Mouse (Mus musculus) liver, embryonic 14.5 days (tissue): ENCODE measurements at regions not wholly inside any gene's neighbourhood (a gene's known extent, or its start where the extent isn't known, plus 50 kb on each side); places are given as distances from the start of the nearest gene placed in this dataset.

Experiments
- ATAC-seq: fragments of 200-750 bp; cut with Nextera tagmentation; 2 replicates; pipeline ENCODE4 v1.8.0; 2017; ENCODE audit warnings: moderate number of reproducible peaks, mild to moderate bottlenecking, moderate library complexity; ENCODE audit not compliant: insufficient read depth
- DNase-seq, 3 experiments: peaks; one replicate each; pipeline ENCODE4 v3.0.0-alpha.2; 2012 to 2013; ENCODE audit warnings: low read depth in 3 of 3, low spot score in 3 of 3
- H3K27ac ChIP-seq: fragments of 300-500 bp; sonication (generic); 2 replicates; pipeline ENCODE4 v1.5.1; 2014; ENCODE audit warnings: moderate library complexity, mild to moderate bottlenecking, control low read depth, inconsistent platforms
- H3K27me3 ChIP-seq: fragments of 300-500 bp; sonication (generic); 2 replicates; pipeline ENCODE4 v1.6.1; 2014; ENCODE audit warnings: mild to moderate bottlenecking, low read length, moderate library complexity; ENCODE audit not compliant: control insufficient read depth, insufficient read depth
- H3K36me3 ChIP-seq: fragments of 300-500 bp; sonication (generic); replicated peaks from 2 replicates; pipeline ENCODE4 v1.6.1; 2014; ENCODE audit warnings: low read depth; ENCODE audit not compliant: control insufficient read depth, insufficient read depth
- H3K4me1 ChIP-seq, 2 experiments: fragments of 200-500 bp in 1 of 2; fragments of 300-500 bp in 1 of 2; sonication (generic) in 1 of 2; replicated peaks; 2 replicates each; pipeline ENCODE4 v1.6.1; 2012 to 2014; ENCODE audit warnings: antibody characterized with exemption in 1 of 2, inconsistent platforms in 1 of 2, low read length in 1 of 2; ENCODE audit not compliant: control insufficient read depth in 2 of 2, insufficient read depth in 2 of 2
- H3K4me2 ChIP-seq: fragments of 300-500 bp; sonication (generic); 2 replicates; pipeline ENCODE4 v1.6.1; 2014; ENCODE audit warnings: low read depth, mild to moderate bottlenecking, control low read depth, moderate library complexity
- H3K4me3 ChIP-seq, 2 experiments: fragments of 200-500 bp in 1 of 2; fragments of 300-500 bp in 1 of 2; sonication (generic) in 1 of 2; 2 replicates each; pipeline ENCODE4 v1.5.1; 2012 to 2014; ENCODE audit warnings: low read depth in 2 of 2, low read length in 2 of 2, mild to moderate bottlenecking in 2 of 2, control low read depth in 1 of 2, inconsistent platforms in 1 of 2, moderate library complexity in 1 of 2; ENCODE audit not compliant: insufficient read depth in 1 of 2
- H3K9ac ChIP-seq: fragments of 300-500 bp; sonication (generic); replicated peaks from 2 replicates; pipeline ENCODE4 v1.6.1; 2014; ENCODE audit warnings: mild to moderate bottlenecking, control low read depth, moderate library complexity
- H3K9me3 ChIP-seq: fragments of 300-500 bp; sonication (generic); 2 replicates; pipeline ENCODE4 v1.6.1; 2016; ENCODE audit warnings: low read length, mixed read lengths; ENCODE audit not compliant: control insufficient read depth
- CTCF ChIP-seq: IDR thresholded peaks from 2 replicates; pipeline ENCODE4 v1.5.1; 2016; ENCODE audit warnings: antibody characterized with exemption, low read depth, control low read depth
- EP300 ChIP-seq: IDR thresholded peaks from 2 replicates; pipeline ENCODE4 v1.6.1; 2016; ENCODE audit warnings: antibody characterized with exemption, low read depth
- WGBS: fragments of 180-500 bp; shearing (Covaris S2); extraction: QIAGEN DNeasy Blood & Tissue Kit; methylation state at CpG from one replicate; pipeline ENCODE4 v1.1.7; 2014; ENCODE audit not compliant: insufficient replicate concordance; 5-methylcytosine and 5-hydroxymethylcytosine counted together

GRCm38 (mm10) chr15:26220855-26221254 is 88.0 kb upstream of the March11 start:
- Histone ChIP-seq H3K4me3 (no peak overlapping the region), H3K27me3 (no peaks in the 10 kb centered on the region), H3K9me3 (no peaks in the 10 kb centered on the region), H3K4me1 (no peaks in the 10 kb centered on the region), H3K27ac (no peak overlapping the region), H3K4me2 (no peak overlapping the region), H3K9ac (no peak overlapping the region), H3K36me3 (no peaks in the 10 kb centered on the region)
- TF ChIP-seq CTCF: no peak
- TF ChIP-seq EP300: no peak
- DNase-seq (no peak), ATAC-seq (no peak)
- WGBS: 58% methylated on average over 3 of the region's 3 CpGs

GRCm38 (mm10) chr15:26228646-26229045 is 80.2 kb upstream of the March11 start:
- no peak for DNase-seq
- WGBS: 59% methylated on average over 4 of the region's 4 CpGs

More at GRCm38 (mm10) chr15:26228646-26229045, 80.2 kb upstream of the March11 start:
- Histone ChIP-seq H3K4me1 (no peaks in the 10 kb centered on the region), H3K4me3 (no peak overlapping the region), H3K4me2 (no peak overlapping the region), H3K9ac (no peak overlapping the region), H3K27me3 (no peaks in the 10 kb centered on the region), H3K27ac (no peak overlapping the region), H3K36me3 (no peaks in the 10 kb centered on the region), H3K9me3 (no peaks in the 10 kb centered on the region)
- no peak for ATAC-seq
- TF ChIP-seq CTCF: no peak
- no peak for TF ChIP-seq EP300
